Mouse (Mus musculus) E14TG2a.4 (cell line): ENCODE measurements around the gene Senp1.

Experiments
- CTCF ChIP-seq: conservative IDR thresholded peaks from 2 replicates; pipeline ENCODE4 v1.5.1; 2014; ENCODE audit warnings: low read length
- NANOG ChIP-seq: IDR thresholded peaks from 2 replicates; pipeline ENCODE4 v1.6.1; 2014; ENCODE audit warnings: borderline replicate concordance, low read length, mixed read lengths

DNA sequence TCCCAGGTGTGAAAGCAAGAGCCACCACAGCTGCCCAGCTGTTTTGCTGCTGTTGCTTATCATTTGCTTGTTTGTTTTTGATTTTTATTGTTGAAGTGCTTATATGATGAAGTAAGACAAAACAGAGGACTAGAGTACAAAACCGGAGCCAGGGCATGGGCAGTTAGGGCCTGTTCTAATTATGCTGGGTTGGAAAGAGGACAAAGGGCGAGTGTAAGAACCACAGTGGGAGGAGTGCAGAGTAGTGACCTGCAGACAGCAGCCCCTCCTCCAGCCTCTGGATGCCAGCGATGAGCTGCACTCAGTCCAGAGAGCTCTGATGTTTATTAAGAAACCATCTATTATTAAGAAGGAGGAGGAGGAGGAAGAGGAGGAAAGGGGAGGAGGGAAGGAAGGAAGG lies 70.4 kb downstream of the Senp1 start:
- TF ChIP-seq CTCF (no peak), NANOG (no peak)
